Mouse (Mus musculus) c-Kit-negative CD71-positive TER-119-positive erythroid progenitor cells, embryonic 14.5 days (primary cell): Measurements from ENCODE around the gene Tnfrsf1b.

Experiments used
- DNase-seq: peaks from one replicate; pipeline ENCODE4 v3.0.0-alpha.2; 2013; ENCODE audit warnings: low read depth, low spot score

The Tnfrsf1b gene

GRCm38 (mm10) chr4:145246173-145247011 lies at the start of gene Tnfrsf1b:
Tnfrsf1b (minus strand) TSS chr4:145246870.
- DNase-seq: no peak

- DNase-seq: no peak
These were observed 49.1 kb upstream of the Tnfrsf1b start for GRCm38 (mm10) chr4:145295589-145296300.

- DNase-seq: no peak
These were observed 47.9 kb upstream of the Tnfrsf1b start for GRCm38 (mm10) chr4:145294588-145294987.

GRCm38 (mm10) chr4:145286369-145287120 lies 39.9 kb upstream of the Tnfrsf1b start:
- DNase-seq: no peak

- DNase-seq: no peak
These were observed 38.0 kb upstream of the Tnfrsf1b start for GRCm38 (mm10) chr4:145284675-145285074.

GRCm38 (mm10) chr4:145283441-145283840 lies 36.8 kb upstream of the Tnfrsf1b start:
- no peak for DNase-seq

GRCm38 (mm10) chr4:145280966-145281365 lies 34.3 kb upstream of the Tnfrsf1b start:
- no peak for DNase-seq

- no peak for DNase-seq
These were observed 32.2 kb upstream of the Tnfrsf1b start for GRCm38 (mm10) chr4:145278724-145279370.

GRCm38 (mm10) chr4:145278231-145278630 lies 31.6 kb upstream of the Tnfrsf1b start:
- no peak for DNase-seq

GRCm38 (mm10) chr4:145276368-145277249 lies 29.9 kb upstream of the Tnfrsf1b start:
- no peak for DNase-seq

- no peak for DNase-seq
These were observed 28.2 kb upstream of the Tnfrsf1b start for GRCm38 (mm10) chr4:145274887-145275286.

GRCm38 (mm10) chr4:145273923-145274322 lies 27.3 kb upstream of the Tnfrsf1b start:
- DNase-seq: no peak

- DNase-seq: no peak
These were observed 26.1 kb upstream of the Tnfrsf1b start for GRCm38 (mm10) chr4:145272763-145273162.

GRCm38 (mm10) chr4:145271634-145272033 lies 25.0 kb upstream of the Tnfrsf1b start:
- no peak for DNase-seq

- no peak for DNase-seq
These were observed 23.5 kb upstream of the Tnfrsf1b start for GRCm38 (mm10) chr4:145270136-145270535.

- DNase-seq: no peak
These were observed 21.0 kb upstream of the Tnfrsf1b start for GRCm38 (mm10) chr4:145267631-145268110.

- no peak for DNase-seq
These were observed 19.8 kb upstream of the Tnfrsf1b start for GRCm38 (mm10) chr4:145266505-145266904.

- no peak for DNase-seq
These were observed 18.1 kb upstream of the Tnfrsf1b start for GRCm38 (mm10) chr4:145264761-145265160.

- no peak for DNase-seq
These were observed 16.9 kb upstream of the Tnfrsf1b start for GRCm38 (mm10) chr4:145263583-145263982.

- no peak for DNase-seq
These were observed 14.1 kb upstream of the Tnfrsf1b start for GRCm38 (mm10) chr4:145260802-145261201.
